Mouse (Mus musculus) gastrocnemius, adult 2 months (tissue): Measurements from ENCODE around the gene Adcy9. TPM values are rescaled to one million over a fixed set of nuclear protein-coding genes. Genes with fewer than 3 reads are reported as not detected.

ENCODE experiments used
- DNase-seq: peaks from one replicate; pipeline ENCODE4 v3.0.0; 2022
- H3K27ac ChIP-seq: fragments of 200-600 bp; 2 replicates; pipeline ENCODE4 v1.8.1; 2022; ENCODE audit warnings: mild to moderate bottlenecking
- H3K4me3 ChIP-seq: fragments of 200-600 bp; 2 replicates; pipeline ENCODE4 v1.8.1; 2022; ENCODE audit warnings: mild to moderate bottlenecking, moderate library complexity
- CTCF ChIP-seq: fragments of 200-600 bp; IDR thresholded peaks from 2 replicates; pipeline ENCODE4 v1.8.1; 2022; ENCODE audit warnings: antibody characterized with exemption, mild to moderate bottlenecking, moderate library complexity
- intact Hi-C: fragments of 180-260 bp; cut with DNase I; formaldehyde crosslinking; loops from one replicate; pipeline ENCODE4 v1.15.1; 2025
- long read RNA-seq, 2 experiments: library from polyadenylated mRNA; stranded (forward); transcript quantifications; one replicate each; pipeline ENCODE4 v2.0.0; 2021
- total RNA-seq, 2 experiments: library from RNA; stranded (reverse); gene quantifications; 2 replicates each; pipeline ENCODE4 v1.2.3; 2021

The Adcy9 gene
- total RNA-seq, result 10 to 100 TPM; 33.2 to 52.2 TPM
- long read RNA-seq, experiment 1, full-length matches to known transcripts, result 13 of 23 reads
- long read RNA-seq, experiment 1, partial matches to known transcripts, result 1 of 23 reads
- long read RNA-seq, experiment 1, other reads (novel, unspliced or antisense), result 9 of 23 reads
- long read RNA-seq, experiment 2, full-length matches to known transcripts, result 7 of 28 reads
- long read RNA-seq, experiment 2, partial matches to known transcripts, result 8 of 28 reads
- long read RNA-seq, experiment 2, other reads (novel, unspliced or antisense), result 13 of 28 reads

DNA sequence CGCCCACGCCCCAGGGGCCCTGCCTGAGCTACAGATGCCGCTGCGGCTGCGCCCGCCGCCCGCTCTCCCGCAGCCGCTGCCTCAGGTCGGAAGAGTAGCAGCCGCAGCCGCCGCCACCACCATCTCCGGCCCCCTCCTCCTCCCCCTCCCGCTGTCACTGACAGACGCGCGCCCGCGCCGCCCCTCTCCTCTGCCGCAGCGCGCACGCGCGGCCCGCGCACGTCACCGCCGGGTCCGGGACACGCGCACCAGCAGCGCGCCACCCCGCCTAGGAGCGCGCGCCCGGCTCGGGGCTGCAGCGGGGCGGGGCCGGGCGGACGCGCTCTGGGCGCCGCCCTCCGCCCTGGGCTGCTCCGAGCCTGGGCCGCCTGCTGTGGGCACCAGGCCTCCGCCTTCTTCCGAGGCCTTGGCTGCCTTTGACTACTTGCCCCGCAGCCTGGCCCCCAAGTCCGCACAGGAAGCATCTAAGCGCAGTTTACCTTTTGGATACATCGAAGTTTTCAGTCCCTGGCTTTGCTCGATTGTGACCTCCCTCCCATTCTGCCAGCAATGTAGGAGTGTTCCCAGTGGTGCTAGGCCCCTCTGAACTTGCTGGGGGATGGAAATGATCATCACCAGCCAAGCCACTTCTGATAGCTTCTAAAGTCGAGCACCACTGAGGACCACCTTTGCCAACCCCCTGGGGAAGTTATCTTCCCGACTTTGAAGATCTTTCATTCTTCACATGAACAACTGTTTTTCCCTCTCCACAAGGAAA, at the start of gene Adcy9:
TSS of gene Adcy9 (minus strand) at position 201 of the 757 bp plus-strand sequence.
- peak within 1 kb of the TSS; percentile 96 for H3K4me3 ChIP-seq
- H3K27ac ChIP-seq, result peak within 1 kb of the TSS; percentile 98
- DNase-seq, result peak; percentile 97
- no peak for TF ChIP-seq CTCF
- intact Hi-C loops, result loop anchor here (2.0 to 5.0 kb wide), 2 partner anchors 54 to 122 kb away; partner anchors contain the start of gene Srl

DNA sequence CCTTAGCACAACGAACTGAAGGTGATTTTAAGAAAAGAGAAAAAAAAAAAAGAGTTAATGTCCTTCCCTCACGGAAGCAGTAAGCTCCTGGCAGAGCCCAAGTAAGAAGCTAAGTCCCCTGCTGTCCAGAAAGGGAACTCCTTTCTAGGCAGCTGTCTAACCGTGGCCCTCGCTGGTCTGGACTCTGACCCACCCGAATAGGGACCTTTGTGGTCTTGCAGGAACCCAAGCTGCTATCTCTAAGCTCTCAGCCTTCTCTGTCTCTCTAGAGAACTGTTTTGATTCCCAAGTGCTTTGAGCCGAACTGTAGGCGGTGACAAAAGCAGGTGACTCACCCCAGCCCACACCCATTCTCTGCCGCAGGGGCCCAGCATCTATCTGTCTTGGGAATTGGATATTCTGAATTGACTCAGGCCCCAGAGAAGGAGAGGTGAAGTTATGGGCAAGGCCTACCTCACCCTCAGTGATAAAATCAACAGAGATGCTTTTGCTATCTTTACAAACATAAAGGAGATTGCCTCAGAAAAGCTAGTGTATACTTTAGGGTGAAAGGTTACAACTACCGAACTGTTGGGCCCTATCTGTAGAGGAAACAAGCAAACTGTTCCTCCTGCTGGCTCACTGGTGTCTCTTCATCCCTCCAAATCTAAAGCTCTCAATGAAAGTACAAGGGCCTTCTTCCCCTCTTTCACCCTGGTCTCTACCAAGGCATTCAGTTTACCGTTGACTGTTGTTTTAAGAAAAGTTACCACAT, 49.5 kb upstream of the Adcy9 start:
- H3K4me3 ChIP-seq, result no peak overlapping the region
- intact Hi-C loops, result no loop called here
- peak; percentile 39 for TF ChIP-seq CTCF

DNA sequence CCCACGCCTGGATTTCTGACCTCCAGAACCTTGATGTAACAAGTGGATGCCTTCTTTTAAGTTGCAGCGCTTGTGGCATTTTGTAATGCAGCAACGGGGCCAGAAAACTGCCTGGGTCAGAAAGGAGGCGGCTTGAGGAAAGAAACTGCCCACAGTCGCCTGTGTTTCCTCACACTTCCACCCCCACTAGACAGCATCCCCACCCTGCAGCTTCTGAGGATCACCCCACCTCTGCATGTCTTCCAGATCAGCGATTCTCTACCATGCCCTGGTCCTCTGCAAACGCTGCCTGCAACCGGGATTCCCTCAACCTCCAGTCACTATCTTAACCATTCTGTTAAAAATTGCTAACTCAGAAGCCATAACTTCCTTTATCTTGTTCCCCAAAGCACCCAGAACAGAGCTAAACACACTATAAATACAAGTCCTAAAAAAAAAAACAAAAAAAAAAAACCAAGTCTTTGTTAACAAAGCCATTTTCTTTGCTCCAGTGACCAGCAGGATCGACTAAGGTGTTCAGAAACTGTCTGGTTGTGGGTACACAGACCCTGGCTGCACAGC, 44.3 kb upstream of the Adcy9 start:
- TF ChIP-seq CTCF, result no peak
- no peak overlapping the region for H3K27ac ChIP-seq
- intact Hi-C loops, result no loop called here
- H3K4me3 ChIP-seq, result no peak overlapping the region
- DNase-seq, result no peak

More for the DNA sequence above, 49.5 kb upstream of the Adcy9 start:
- DNase-seq, result no peak
- H3K27ac ChIP-seq, result no peak overlapping the region

DNA sequence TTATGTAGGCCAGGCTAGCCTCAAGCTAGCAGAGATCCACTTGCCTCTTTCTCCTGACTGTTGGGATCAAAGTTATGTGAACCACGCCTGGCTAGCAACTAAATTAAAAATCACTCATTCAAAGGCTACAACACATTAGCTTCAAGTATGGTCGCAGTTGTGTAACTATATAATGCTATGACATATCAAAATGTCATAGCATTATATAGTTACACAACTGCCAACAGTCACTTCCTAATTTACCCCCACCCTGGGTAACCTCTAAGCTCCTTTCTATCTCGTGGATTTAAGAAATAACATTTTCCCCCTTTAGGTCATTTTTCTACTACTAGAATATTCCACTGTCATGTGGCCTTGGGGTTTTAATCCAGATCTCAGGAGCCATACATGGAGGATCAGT, 37.6 kb upstream of the Adcy9 start:
- no peak for DNase-seq
- Histone ChIP-seq H3K27ac (no peak overlapping the region), H3K4me3 (no peak overlapping the region)
- no peak for TF ChIP-seq CTCF
- intact Hi-C loops, result no loop called here

GRCm38 (mm10) chr16:4456391-4456790, 36.1 kb upstream of the Adcy9 start:
- no peak for DNase-seq
- TF ChIP-seq CTCF, result no peak
- Histone ChIP-seq H3K27ac (no peak overlapping the region), H3K4me3 (no peak overlapping the region)
- intact Hi-C loops, result no loop called here

GRCm38 (mm10) chr16:4455693-4456092, 35.4 kb upstream of the Adcy9 start:
- intact Hi-C loops, result no loop called here
- no peak for DNase-seq
- no peak for TF ChIP-seq CTCF
- H3K27ac ChIP-seq, result no peak overlapping the region
- H3K4me3 ChIP-seq, result no peak overlapping the region

- intact Hi-C loops, result no loop called here
- no peak for TF ChIP-seq CTCF
- DNase-seq, result no peak
- no peak overlapping the region for H3K4me3 ChIP-seq
- no peak overlapping the region for H3K27ac ChIP-seq
Measured at GRCm38 (mm10) chr16:4454563-4454962, 34.3 kb upstream of the Adcy9 start.

GRCm38 (mm10) chr16:4449418-4449817, 29.1 kb upstream of the Adcy9 start:
- DNase-seq, result no peak
- intact Hi-C loops, result no loop called here
- H3K4me3 ChIP-seq, result no peak overlapping the region
- H3K27ac ChIP-seq, result no peak overlapping the region
- TF ChIP-seq CTCF, result no peak

DNA sequence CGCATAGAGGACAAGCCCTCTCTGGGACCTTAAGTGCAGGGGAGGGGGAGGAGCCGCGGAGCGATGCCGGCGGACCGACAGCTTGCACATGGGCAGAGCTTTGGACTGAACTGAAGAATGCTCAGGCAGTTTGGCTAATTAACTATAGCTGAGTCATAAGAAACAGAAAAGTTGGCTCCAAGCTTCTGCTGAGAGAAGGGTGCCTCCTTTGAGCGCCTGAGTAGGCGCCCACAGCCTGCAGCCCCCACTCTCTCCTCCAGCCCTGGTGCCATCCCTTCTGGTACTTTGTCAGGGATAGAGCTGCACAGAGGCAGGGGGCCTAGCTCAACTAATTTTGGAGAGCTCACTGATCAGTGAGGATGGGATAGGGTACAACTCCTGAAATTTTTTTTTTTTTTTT, 27.9 kb upstream of the Adcy9 start:
- no peak overlapping the region; the same call in 1 of the 2 replicates for H3K27ac ChIP-seq
- DNase-seq, result peak; percentile 35
- TF ChIP-seq CTCF, result no peak
- intact Hi-C loops, result no loop called here
- no peak overlapping the region for H3K4me3 ChIP-seq

GRCm38 (mm10) chr16:4446395-4446794, 26.1 kb upstream of the Adcy9 start:
- H3K27ac ChIP-seq, result no peak overlapping the region
- no peak for TF ChIP-seq CTCF
- no peak overlapping the region for H3K4me3 ChIP-seq
- intact Hi-C loops, result loop anchor here (1.0 kb wide), 1 partner anchor 15 kb away; no protein-coding TSS in a partner anchor
- DNase-seq, result no peak

- no peak for DNase-seq
- intact Hi-C loops, result no loop called here
Measured at GRCm38 (mm10) chr16:4444378-4444777, 24.1 kb upstream of the Adcy9 start.

GRCm38 (mm10) chr16:4439302-4440066, 19.2 kb upstream of the Adcy9 start:
- DNase-seq, result no peak
- Histone ChIP-seq H3K27ac (no peak overlapping the region), H3K4me3 (no peak overlapping the region)
- intact Hi-C loops, result no loop called here
- TF ChIP-seq CTCF, result no peak

More at GRCm38 (mm10) chr16:4444378-4444777, 24.1 kb upstream of the Adcy9 start:
- no peak for TF ChIP-seq CTCF
- H3K4me3 ChIP-seq, result no peak overlapping the region
- peak overlapping the region; percentile 32 for H3K27ac ChIP-seq
